Mouse (Mus musculus) liver, embryonic 12.5 days (tissue): ENCODE results near the gene Gm45717. TPM values are rescaled to one million over a fixed set of nuclear protein-coding genes. Genes with fewer than 3 reads are reported as not detected.
A peak's percentile ranks its signal among the peaks of the same experiment; 100 is the strongest.
"Not testable (repeated sequence)": the region's sequence is repeated elsewhere in the genome, so short reads cannot be mapped to it uniquely, and the experiment has no call there.

Source experiments
- ATAC-seq: fragments of 200-750 bp; cut with Nextera tagmentation; 2 replicates; pipeline ENCODE4 v1.8.0; 2017; ENCODE audit warnings: moderate number of reproducible peaks, mild to moderate bottlenecking, moderate library complexity
- H3K27ac ChIP-seq: fragments of 300-500 bp; sonication (generic); 2 replicates; pipeline ENCODE4 v1.5.1; 2016; ENCODE audit warnings: mild to moderate bottlenecking
- H3K27me3 ChIP-seq: fragments of 300-500 bp; sonication (generic); replicated peaks from 2 replicates; pipeline ENCODE4 v1.6.1; 2016; ENCODE audit warnings: mild to moderate bottlenecking, moderate library complexity
- H3K36me3 ChIP-seq: fragments of 300-500 bp; sonication (generic); 2 replicates; pipeline ENCODE4 v1.6.1; 2016; ENCODE audit warnings: mild to moderate bottlenecking, moderate library complexity
- H3K4me1 ChIP-seq: fragments of 300-500 bp; sonication (generic); 2 replicates; pipeline ENCODE4 v1.6.1; 2016
- H3K4me2 ChIP-seq: fragments of 300-500 bp; sonication (generic); 2 replicates; pipeline ENCODE4 v1.6.1; 2016; ENCODE audit warnings: mild to moderate bottlenecking, moderate library complexity
- H3K4me3 ChIP-seq: fragments of 300-500 bp; sonication (generic); 2 replicates; pipeline ENCODE4 v1.5.1; 2016; ENCODE audit warnings: mild to moderate bottlenecking, moderate library complexity
- H3K9ac ChIP-seq: fragments of 300-500 bp; sonication (generic); 2 replicates; pipeline ENCODE4 v1.6.1; 2016; ENCODE audit warnings: mild to moderate bottlenecking, moderate library complexity
- H3K9me3 ChIP-seq: fragments of 300-500 bp; sonication (generic); replicated peaks from 2 replicates; pipeline ENCODE4 v1.6.1; 2016; ENCODE audit warnings: mild to moderate bottlenecking, moderate library complexity
- WGBS: fragments of 180-500 bp; shearing (Covaris S2); methylation state at CpG from one replicate; pipeline ENCODE4 v1.1.7; 2016; ENCODE audit not compliant: insufficient replicate concordance; 5-methylcytosine and 5-hydroxymethylcytosine counted together
- polyA plus RNA-seq: library from polyadenylated mRNA; unstranded; fragments of >200 nt; fragmentation: Nextera tagmentation; extraction: Ambion mirVana; gene quantifications from 2 replicates; pipeline ENCODE4 v1.2.1, GENCODE M21; 2016

The Gm45717 gene
- polyA plus RNA-seq, 1 experiment from 2014 or later = not detected

DNA sequence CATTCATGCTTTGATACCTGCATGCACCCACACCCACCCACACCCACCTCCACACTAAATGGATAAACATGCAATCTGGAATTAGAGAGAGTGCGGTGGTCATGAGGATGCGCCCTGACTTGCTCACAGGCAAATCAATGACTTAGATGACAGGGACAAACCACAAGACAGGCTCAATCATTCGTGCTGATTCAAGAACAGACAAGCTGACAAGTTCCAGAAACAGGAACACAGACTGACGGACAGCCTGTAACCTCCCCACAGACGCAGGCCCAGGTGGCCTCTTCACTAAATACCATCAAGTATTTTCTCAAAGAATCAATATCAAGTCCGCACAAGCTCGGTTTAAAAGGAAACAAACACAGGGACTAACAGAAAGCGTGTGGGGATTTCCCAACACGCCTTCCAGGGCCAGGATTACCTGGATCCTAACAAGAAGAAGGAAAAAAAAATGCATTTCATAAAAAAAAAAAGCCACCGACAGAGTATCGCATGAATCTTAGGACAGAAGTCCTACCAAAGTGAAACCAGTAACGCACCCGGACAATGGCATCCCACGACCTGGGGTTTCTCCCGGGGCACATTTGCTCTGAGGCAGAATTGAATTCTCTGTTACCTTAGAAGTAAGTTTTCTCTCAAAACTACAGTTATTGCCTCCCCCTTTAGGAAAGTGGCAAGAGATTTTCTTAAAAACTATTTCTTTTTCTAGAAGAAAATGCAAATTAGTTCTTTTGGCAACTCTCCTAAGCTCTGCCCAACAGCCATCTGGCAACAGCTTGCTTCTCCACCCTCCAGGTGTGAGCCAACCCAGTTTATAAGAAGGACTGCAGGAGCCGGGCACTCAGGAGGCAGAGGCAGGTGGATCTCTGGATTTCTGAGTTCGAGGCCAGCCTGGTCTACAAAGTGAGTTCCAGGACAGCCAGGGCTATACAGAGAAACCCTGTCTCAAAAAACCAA is 31.7 kb upstream of the Gm45717 start:
- peaks cover 15% of the 10 kb centered on the region; the same call in 1 of the 2 replicates for H3K4me1 ChIP-seq
- WGBS = 59% methylated on average over 17 of the region's 17 CpGs
- no peak overlapping the region for H3K4me3 ChIP-seq
- H3K27me3 ChIP-seq = peaks cover 5% of the 10 kb centered on the region; the same call in 1 of the 2 replicates
- no peak for ATAC-seq
- no peaks in the 10 kb centered on the region for H3K9me3 ChIP-seq
- H3K36me3 ChIP-seq = no peaks in the 10 kb centered on the region
- H3K9ac ChIP-seq = no peak overlapping the region
- no peak overlapping the region for H3K27ac ChIP-seq
- H3K4me2 ChIP-seq = no peak overlapping the region

DNA sequence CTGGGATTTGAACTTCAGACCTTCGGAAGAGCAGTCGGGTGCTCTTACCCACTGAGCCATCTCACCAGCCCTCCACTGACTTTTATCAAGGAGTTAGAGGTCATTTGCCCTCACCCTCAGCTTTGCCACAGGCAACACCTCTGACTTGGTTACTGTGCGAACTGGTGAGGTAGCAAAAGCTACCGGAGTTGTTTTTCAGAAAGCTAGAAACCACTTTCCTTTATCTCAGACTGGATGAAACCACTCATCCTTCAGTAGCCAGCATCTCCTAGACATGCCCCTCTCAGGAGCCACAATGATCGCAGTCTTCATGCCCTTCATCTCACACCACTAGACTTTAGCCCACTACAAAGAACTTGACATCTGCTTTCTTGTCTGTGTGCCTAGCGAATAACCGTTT is 27.2 kb upstream of the Gm45717 start:
- Histone ChIP-seq H3K27ac (no peak overlapping the region), H3K4me1 (peaks cover 8% of the 10 kb centered on the region; the same call in 1 of the 2 replicates), H3K27me3 (no peaks in the 10 kb centered on the region), H3K4me2 (no peak overlapping the region), H3K36me3 (no peaks in the 10 kb centered on the region), H3K4me3 (no peak overlapping the region), H3K9me3 (no peaks in the 10 kb centered on the region), H3K9ac (no peak overlapping the region)
- ATAC-seq = no peak
- WGBS = 58% methylated on average over 7 of the region's 7 CpGs

DNA sequence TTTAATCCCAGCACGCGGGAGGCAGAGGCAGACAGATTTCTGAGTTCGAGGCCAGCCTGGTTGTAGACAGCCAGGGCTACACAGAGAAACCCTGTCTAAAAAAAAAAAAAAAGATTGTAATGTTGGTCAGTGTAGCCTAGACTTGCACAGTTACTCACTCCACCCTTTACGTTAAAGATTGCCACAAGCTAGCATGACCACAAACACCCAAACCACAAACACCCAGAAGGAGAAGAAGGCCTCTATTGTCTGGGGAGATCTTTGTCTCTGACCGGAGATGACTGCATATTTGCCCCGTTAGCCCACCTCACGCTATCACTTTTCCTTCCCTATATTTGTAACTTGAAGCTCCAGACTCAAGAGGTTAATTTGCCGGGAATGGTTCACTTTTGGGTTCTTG is 26.0 kb upstream of the Gm45717 start:
- peaks cover 8% of the 10 kb centered on the region; the same call in 1 of the 2 replicates for H3K4me1 ChIP-seq
- H3K36me3 ChIP-seq = no peaks in the 10 kb centered on the region
- H3K27ac ChIP-seq = no peak overlapping the region
- 27% methylated on average over 8 of the region's 8 CpGs for whole genome bisulfite sequencing
- no peak overlapping the region for H3K4me3 ChIP-seq
- no peak for ATAC-seq
- no peak overlapping the region for H3K9ac ChIP-seq
- H3K4me2 ChIP-seq = no peak overlapping the region
- no peaks in the 10 kb centered on the region for H3K27me3 ChIP-seq
- no peaks in the 10 kb centered on the region for H3K9me3 ChIP-seq

DNA sequence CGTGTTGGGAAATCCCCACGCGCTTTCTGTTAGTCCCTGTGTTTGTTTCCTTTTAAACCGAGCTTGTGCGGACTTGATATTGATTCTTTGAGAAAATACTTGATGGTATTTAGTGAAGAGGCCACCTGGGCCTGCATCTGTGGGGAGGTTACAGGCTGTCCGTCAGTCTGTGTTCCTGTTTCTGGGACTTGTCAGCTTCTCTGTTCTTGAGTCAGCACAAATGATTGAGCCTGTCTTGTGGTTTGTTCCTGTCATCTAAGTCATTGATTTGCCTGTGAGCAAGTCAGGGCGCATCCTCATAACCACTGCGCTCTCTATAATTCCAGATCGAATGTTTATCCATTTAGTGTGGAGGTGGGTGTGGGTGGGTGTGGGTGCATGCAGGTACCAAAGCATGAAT is 21.0 kb upstream of the Gm45717 start:
- not testable (repeated sequence) for H3K27ac ChIP-seq, H3K9ac ChIP-seq, H3K4me2 ChIP-seq, H3K4me3 ChIP-seq, H3K9me3 ChIP-seq, ATAC-seq, H3K36me3 ChIP-seq
- Histone ChIP-seq H3K4me1 (peaks cover 14% of the 10 kb centered on the region), H3K27me3 (0 out of 2 replicates have a peak, but pooled peaks cover 10% of the 10 kb centered on the region)
- WGBS = 58% methylated on average over 9 of the region's 9 CpGs

DNA sequence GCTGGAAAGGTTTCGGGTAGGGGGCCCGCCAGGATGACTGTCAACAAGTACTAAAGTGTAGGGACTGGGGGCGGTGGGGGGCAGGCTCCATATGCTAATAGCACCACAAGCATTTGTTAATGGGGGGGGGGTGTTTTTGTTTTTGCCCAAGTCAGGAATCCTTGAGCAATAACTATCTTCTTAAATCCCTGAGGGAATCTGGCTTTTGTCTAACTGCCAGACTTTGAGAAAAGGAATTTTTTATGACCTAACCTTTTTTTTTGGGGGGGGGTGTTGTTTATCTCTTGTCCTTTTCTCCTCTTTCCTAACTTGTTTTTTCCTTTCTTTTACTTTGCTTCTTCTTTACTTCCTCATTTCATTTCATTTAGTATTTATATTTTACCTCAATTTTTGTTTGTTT is 19.7 kb upstream of the Gm45717 start:
- no peaks in the 10 kb centered on the region for H3K36me3 ChIP-seq
- no peaks in the 10 kb centered on the region for H3K9me3 ChIP-seq
- 53% methylated on average over 3 of the region's 3 CpGs for WGBS
- H3K9ac ChIP-seq = no peak overlapping the region
- H3K27ac ChIP-seq = no peak overlapping the region
- no peak overlapping the region for H3K4me3 ChIP-seq
- H3K4me2 ChIP-seq = no peak overlapping the region
- 0 out of 2 replicates have a peak, but pooled peaks cover 10% of the 10 kb centered on the region for H3K27me3 ChIP-seq
- peaks cover 22% of the 10 kb centered on the region for H3K4me1 ChIP-seq
- ATAC-seq = no peak

DNA sequence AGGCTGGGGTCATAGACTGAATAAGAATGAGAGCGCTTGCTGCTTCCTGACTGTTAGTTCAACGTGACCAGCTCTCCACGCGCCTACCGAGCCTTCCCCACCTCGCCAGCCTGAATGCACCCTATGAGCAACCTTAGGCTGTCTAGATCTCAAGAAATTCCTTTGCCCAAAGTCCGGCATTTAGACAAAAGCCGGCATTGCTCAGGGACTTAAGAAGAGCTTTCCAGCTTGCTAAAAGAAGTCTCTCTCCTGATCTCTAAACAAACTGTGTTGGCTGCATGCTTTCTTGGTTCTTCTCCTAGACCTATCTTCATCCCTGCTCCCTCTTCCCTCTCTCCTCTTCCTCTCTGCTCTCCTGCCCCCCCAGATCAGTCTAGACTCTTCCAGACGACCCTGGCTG is 19.2 kb upstream of the Gm45717 start:
- H3K27ac ChIP-seq = no peak overlapping the region

DNA sequence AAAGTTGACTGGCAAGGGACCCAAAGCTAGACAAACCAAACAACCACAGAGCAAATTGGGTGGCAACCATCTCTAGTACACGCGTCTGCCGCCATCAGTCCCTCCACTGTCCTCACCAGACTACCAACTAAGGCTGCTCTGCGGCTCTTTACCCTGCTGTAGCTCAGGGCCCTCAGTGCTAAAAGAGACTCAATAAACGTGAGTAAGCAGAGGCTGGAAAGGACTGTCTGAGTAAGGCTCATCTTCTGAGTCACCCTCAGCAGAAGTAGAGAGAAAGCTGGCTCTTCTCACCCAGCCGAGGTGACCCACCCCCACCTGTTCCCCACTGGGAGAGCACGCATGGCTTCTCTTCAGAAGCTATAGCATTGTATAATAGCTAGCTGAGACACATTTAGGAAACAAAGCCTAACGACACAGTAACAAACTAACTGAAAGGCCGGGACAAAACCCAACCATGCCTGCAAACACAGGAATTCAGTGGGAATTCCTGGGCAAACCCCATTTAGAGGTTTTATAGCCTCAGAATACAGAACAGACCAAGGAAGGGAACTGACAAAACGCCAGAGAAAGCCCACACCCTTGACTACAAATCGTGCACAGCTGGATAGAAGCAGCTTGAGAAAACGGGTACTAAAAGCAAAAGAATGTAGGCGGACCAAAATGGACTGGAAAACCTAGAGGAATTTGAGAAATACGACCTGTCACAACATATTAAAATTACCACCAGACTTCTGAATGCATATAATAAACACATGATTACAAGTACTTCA is 17.8 kb upstream of the Gm45717 start:
- ATAC-seq = no peak
- no peak overlapping the region for H3K9ac ChIP-seq
- 0 out of 2 replicates have a peak, but pooled peaks cover 10% of the 10 kb centered on the region for H3K27me3 ChIP-seq
- peaks cover 41% of the 10 kb centered on the region for H3K4me1 ChIP-seq
- H3K9me3 ChIP-seq = no peaks in the 10 kb centered on the region
- no peak overlapping the region for H3K4me3 ChIP-seq
- no peak overlapping the region for H3K4me2 ChIP-seq
- H3K27ac ChIP-seq = no peak overlapping the region
- H3K36me3 ChIP-seq = no peaks in the 10 kb centered on the region
- 47% methylated on average over 14 of the region's 14 CpGs for WGBS

More for the DNA sequence above, 19.2 kb upstream of the Gm45717 start:
- H3K4me1 ChIP-seq = peaks cover 27% of the 10 kb centered on the region
- H3K9ac ChIP-seq = no peak overlapping the region
- H3K27me3 ChIP-seq = 0 out of 2 replicates have a peak, but pooled peaks cover 10% of the 10 kb centered on the region
- no peaks in the 10 kb centered on the region for H3K9me3 ChIP-seq
- H3K4me3 ChIP-seq = no peak overlapping the region
- 26% methylated on average over 9 of the region's 9 CpGs for WGBS
- no peaks in the 10 kb centered on the region for H3K36me3 ChIP-seq
- ATAC-seq = no peak
- H3K4me2 ChIP-seq = no peak overlapping the region

DNA sequence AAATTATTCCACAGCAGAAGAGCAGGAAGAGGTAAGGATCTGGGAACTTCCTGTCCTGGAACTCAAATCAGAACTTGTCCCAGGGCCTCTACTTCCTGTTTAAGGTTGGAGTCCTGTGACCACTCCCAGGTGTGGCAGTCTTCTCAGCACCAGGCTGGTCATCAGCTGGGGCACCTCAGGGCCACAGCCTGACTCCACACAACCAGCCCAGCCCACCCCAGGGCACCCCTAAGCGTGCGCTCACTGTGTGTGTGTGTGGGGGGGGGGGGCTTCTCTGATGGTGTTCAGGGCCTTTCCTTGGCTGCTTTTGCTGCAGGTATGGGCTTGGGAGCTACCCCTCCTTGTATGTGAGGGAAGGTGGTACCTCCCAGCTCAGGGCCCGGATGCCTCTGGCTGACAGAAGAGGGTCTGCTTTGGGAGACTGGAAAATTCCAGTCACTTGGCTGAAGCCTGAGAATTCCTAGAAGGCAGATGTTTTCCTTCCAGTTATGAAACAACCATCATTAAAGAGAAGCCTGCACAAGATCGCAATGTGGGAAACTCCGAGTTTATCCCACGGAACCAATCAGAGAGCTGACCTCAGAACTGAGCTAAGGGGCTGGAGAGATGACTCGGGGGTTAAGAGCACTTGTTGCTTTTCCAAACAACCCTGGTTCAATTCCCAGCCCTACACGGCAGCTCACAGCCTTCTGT is 15.9 kb upstream of the Gm45717 start:
- Histone ChIP-seq H3K9me3 (no peaks in the 10 kb centered on the region), H3K27ac (peak overlapping the region; percentile 6; the same call in 1 of the 2 replicates), H3K9ac (no peak overlapping the region), H3K4me3 (no peak overlapping the region), H3K36me3 (no peaks in the 10 kb centered on the region), H3K4me2 (no peak overlapping the region), H3K4me1 (peaks cover 49% of the 10 kb centered on the region), H3K27me3 (0 out of 2 replicates have a peak, but pooled peaks cover 10% of the 10 kb centered on the region)
- 72% methylated on average over 8 of the region's 8 CpGs for WGBS
- ATAC-seq = no peak

DNA sequence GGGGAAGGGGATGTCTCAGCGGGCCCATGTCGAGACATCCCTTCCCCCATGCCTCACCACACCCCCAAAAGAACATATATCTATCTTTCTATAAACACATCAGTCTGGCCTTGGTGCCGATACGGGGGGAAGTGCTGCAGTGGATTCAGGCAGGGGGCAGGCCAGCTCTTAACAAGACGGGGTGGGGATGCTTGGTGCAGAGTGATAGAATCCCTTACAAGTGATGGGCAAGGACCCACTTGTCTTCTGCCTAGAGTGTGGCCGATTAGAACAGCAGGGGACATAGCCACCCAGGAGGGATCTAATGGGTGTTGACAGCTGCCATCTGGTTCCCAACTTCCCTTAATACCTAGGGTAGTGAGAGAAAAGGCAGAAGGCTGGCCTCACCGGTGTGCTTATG is 15.2 kb upstream of the Gm45717 start:
- Histone ChIP-seq H3K36me3 (no peaks in the 10 kb centered on the region), H3K4me1 (peaks cover 49% of the 10 kb centered on the region), H3K27me3 (0 out of 2 replicates have a peak, but pooled peaks cover 10% of the 10 kb centered on the region), H3K9me3 (no peaks in the 10 kb centered on the region), H3K9ac (no peak overlapping the region), H3K4me2 (no peak overlapping the region), H3K27ac (0 out of 2 replicates have a peak overlapping the region, but pooled peaks have one; percentile 6), H3K4me3 (no peak overlapping the region)
- WGBS = 30% methylated on average over 7 of the region's 7 CpGs
- no peak for ATAC-seq

DNA sequence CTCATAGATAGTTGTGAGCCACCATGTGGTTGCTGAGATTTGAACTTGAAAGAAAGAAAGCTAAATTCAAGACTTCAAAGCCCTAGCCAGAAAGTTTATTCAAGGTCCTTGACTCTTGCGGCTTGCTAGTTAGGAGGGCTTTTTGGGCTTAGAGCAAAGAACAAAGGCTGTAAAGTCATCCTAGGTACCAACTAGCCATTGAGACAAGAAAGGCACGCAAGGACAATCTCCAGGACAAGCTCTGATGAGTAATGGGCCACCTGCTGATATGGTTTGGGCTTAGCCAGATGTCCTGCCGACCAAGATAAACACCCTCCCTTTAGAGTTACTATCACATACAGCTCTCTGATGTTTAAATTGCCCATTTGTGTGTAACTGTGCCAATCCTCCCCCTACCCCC is 13.0 kb upstream of the Gm45717 start:
- H3K4me2 ChIP-seq, H3K36me3 ChIP-seq, H3K27ac ChIP-seq, H3K4me3 ChIP-seq, ATAC-seq, H3K9me3 ChIP-seq, H3K27me3 ChIP-seq, H3K9ac ChIP-seq: not testable (repeated sequence)
- H3K4me1 ChIP-seq = peaks cover 39% of the 10 kb centered on the region
- WGBS = 19% methylated on average over 3 of the region's 3 CpGs

DNA sequence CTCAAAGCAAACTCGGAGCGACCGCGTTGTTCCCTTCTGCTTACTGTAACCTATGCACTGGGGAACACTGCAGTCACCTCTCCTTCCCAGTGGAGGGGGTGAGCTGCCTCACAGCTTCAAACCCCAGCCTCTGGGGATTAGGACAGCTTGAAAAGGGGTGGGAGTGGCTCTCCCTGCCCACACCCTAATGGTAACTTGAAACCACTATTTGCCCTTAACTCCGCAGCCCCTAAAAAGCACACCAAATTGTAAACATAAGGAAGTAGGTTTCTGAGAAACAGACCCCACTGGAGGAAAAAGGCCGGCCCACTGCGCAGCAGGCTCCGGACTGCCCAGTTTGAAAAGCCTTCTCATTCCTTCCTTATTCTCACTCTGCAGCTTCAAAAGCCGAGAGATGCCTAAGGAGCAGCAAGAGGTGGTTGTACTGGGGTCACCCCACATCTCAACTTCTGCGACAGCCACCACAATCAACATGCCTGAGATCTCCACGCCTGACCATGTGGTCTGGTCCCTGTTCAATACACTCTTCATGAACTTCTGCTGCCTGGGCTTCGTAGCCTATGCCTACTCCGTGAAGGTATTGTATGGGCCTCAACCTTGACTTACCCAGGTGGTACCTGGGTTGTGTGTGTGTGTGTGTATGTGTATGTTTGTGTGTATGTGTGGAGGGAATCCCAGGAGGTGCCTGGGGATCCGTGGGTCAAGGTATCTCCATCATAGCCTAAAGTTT is 12.3 kb upstream of the Gm45717 start:
- Histone ChIP-seq H3K4me3 (no peak overlapping the region), H3K27ac (no peak overlapping the region)
- ATAC-seq = 0 out of 2 replicates have a peak, but pooled peaks have one; percentile 11

More for the DNA sequence above, 12.3 kb upstream of the Gm45717 start:
- no peak overlapping the region for H3K4me2 ChIP-seq
- peaks cover 39% of the 10 kb centered on the region for H3K4me1 ChIP-seq
- no peaks in the 10 kb centered on the region for H3K36me3 ChIP-seq
- WGBS = 14% methylated on average over 14 of the region's 14 CpGs
- H3K9ac ChIP-seq = no peak overlapping the region
- H3K27me3 ChIP-seq = no peaks in the 10 kb centered on the region
- H3K9me3 ChIP-seq = no peaks in the 10 kb centered on the region
